Mouse (Mus musculus) common myeloid progenitor, adult 5-6 weeks (primary cell): Measurements from ENCODE around the gene Glis2. TPM values are rescaled to one million over a fixed set of nuclear protein-coding genes. Genes with fewer than 3 reads are reported as not detected.
"Not testable (repeated sequence)": the region's sequence is repeated elsewhere in the genome, so short reads cannot be mapped to it uniquely, and the experiment has no call there.

Experiments
- ATAC-seq: replicated peaks from 2 replicates; pipeline ENCODE4 v1.8.0; 2016; ENCODE audit warnings: low read depth, mild to moderate bottlenecking, moderate TSS enrichment, inconsistent platforms; ENCODE audit not compliant: poor library complexity, severe bottlenecking
- total RNA-seq: library from RNA; stranded (forward); fragments of 200-1000, 187-1606 nt; gene quantifications from 2 replicates; pipeline ENCODE4 v1.2.3, GENCODE M21; 2017

Glis2 gene
- total RNA-seq, 1 experiment from 2014 or later, result 2.9 TPM

GRCm38 (mm10) chr16:4578630-4579029, 15.9 kb upstream of the Glis2 start:
- ATAC-seq, result 0 out of 2 replicates have a peak, but pooled peaks have one; percentile 20

GRCm38 (mm10) chr16:4581179-4581578, 13.3 kb upstream of the Glis2 start:
- ATAC-seq, result not testable (repeated sequence)

GRCm38 (mm10) chr16:4583807-4584206, 10.7 kb upstream of the Glis2 start:
- ATAC-seq, result peak; percentile 59

GRCm38 (mm10) chr16:4584438-4584837, 10.1 kb upstream of the Glis2 start:
- no peak for ATAC-seq

- ATAC-seq, result peak; percentile 4; the same call in 1 of the 2 replicates
Observed at GRCm38 (mm10) chr16:4585642-4586530, 8.6 kb upstream of the Glis2 start.

GRCm38 (mm10) chr16:4586531-4587123, 7.9 kb upstream of the Glis2 start:
- ATAC-seq, result peak; percentile 94

- no peak for ATAC-seq
Observed at GRCm38 (mm10) chr16:4587516-4588210, 6.8 kb upstream of the Glis2 start.

- ATAC-seq, result no peak
Observed at GRCm38 (mm10) chr16:4590236-4590635, 4.3 kb upstream of the Glis2 start.

- ATAC-seq, result peak; percentile 51
Observed at GRCm38 (mm10) chr16:4592909-4593875, 1.3 kb upstream of the Glis2 start.

GRCm38 (mm10) chr16:4594814-4595526, 457 bp downstream of the Glis2 start:
- no peak; the same call in 1 of the 2 replicates for ATAC-seq

GRCm38 (mm10) chr16:4595527-4595963, 1.0 kb downstream of the Glis2 start:
- ATAC-seq, result no peak

GRCm38 (mm10) chr16:4596141-4596728, 1.7 kb downstream of the Glis2 start:
- ATAC-seq, result no peak

GRCm38 (mm10) chr16:4596836-4597235, 2.3 kb downstream of the Glis2 start:
- ATAC-seq, result no peak

GRCm38 (mm10) chr16:4597296-4597695, 2.8 kb downstream of the Glis2 start:
- no peak for ATAC-seq

GRCm38 (mm10) chr16:4598041-4598440, 3.5 kb downstream of the Glis2 start:
- no peak for ATAC-seq

- ATAC-seq, result no peak
Observed at GRCm38 (mm10) chr16:4598891-4599543, 4.5 kb downstream of the Glis2 start.

GRCm38 (mm10) chr16:4599616-4600015, 5.1 kb downstream of the Glis2 start:
- no peak for ATAC-seq

GRCm38 (mm10) chr16:4600701-4601310, 6.3 kb downstream of the Glis2 start:
- no peak for ATAC-seq
